Mouse (Mus musculus) ES-E14 (cell line): ENCODE data around the gene Nfic.

Source experiments
- CHD2 ChIP-seq: IDR thresholded peaks from 2 replicates; pipeline ENCODE4 v1.6.1; 2014; ENCODE audit warnings: mild to moderate bottlenecking, low read depth, low read length, inconsistent platforms
- HCFC1 ChIP-seq: IDR thresholded peaks from 2 replicates; pipeline ENCODE4 v1.6.1; 2012; ENCODE audit warnings: low read length, inconsistent platforms, borderline replicate concordance; ENCODE audit not compliant: insufficient read depth
- MAFK ChIP-seq: IDR thresholded peaks from 2 replicates; pipeline ENCODE4 v1.6.1; 2014; ENCODE audit warnings: mild to moderate bottlenecking, low read depth, low read length, inconsistent platforms; ENCODE audit not compliant: insufficient read depth
- ZC3H11A ChIP-seq: IDR thresholded peaks from 2 replicates; pipeline ENCODE4 v1.6.1; 2012; ENCODE audit warnings: low read depth, mild to moderate bottlenecking, inconsistent platforms, low read length, borderline replicate concordance

- TF ChIP-seq MAFK (no peak), CHD2 (no peak), HCFC1 (no peak), ZC3H11A (no peak)
These were observed 77.5 kb downstream of the Nfic start, which contains the start of gene Fzr1 for GRCm38 (mm10) chr10:81377793-81378552.
